Mouse (Mus musculus): ENCODE data around the gene Zfp414. TPM values are rescaled to one million over a fixed set of nuclear protein-coding genes. Genes with fewer than 3 reads are reported as not detected.

The Zfp414 gene
- polyA plus RNA-seq, 2 experiments: 67.6 to 108 TPM

- no peak overlapping the region for H3K4me3 ChIP-seq (replicated peaks; ENCODE audit: low read length)
- H3K9me3 ChIP-seq (ENCODE audit: control insufficient read depth, low read length): no peaks in the 10 kb centered on the region
- ATAC-seq (ENCODE audit: low FRiP score, low read depth) (no peak), DNase-seq (ENCODE audit: low spot score) (no peak)
- H3K4me2 ChIP-seq (replicated peaks; ENCODE audit: low read depth, low read length, severe bottlenecking): no peak overlapping the region
- H3K27ac ChIP-seq (replicated peaks; ENCODE audit: low read depth, low read length): no peak overlapping the region
- H3K4me1 ChIP-seq (ENCODE audit: control insufficient read depth, insufficient read depth, low read length): peaks cover 12% of the 10 kb centered on the region
- no peak overlapping the region for H3K9ac ChIP-seq (ENCODE audit: low read depth, low read length, severe bottlenecking)
- peaks cover 18% of the 10 kb centered on the region for H3K36me3 ChIP-seq (ENCODE audit: control insufficient read depth, insufficient read depth, low read length)
- H3K27me3 ChIP-seq (ENCODE audit: control insufficient read depth, insufficient read depth, low read length): no peaks in the 10 kb centered on the region
- WGBS: 94% methylated on average over 3 of the region's 3 CpGs
- TF ChIP-seq POLR2A (IDR thresholded peaks at IDR 0.05; ENCODE audit: borderline replicate concordance, extremely low read depth, insufficient read depth, insufficient read length): no peak
Observed at GRCm38 (mm10) chr17:33627281-33627680, 1.6 kb upstream of the Zfp414 start.

GRCm38 (mm10) chr17:33629487-33630125, 716 bp downstream of the Zfp414 start:
- no peak for ATAC-seq (ENCODE audit: low FRiP score, low read depth)
- peak overlapping the region; percentile 65 for H3K4me2 ChIP-seq (replicated peaks; ENCODE audit: low read depth, low read length, severe bottlenecking)
- H3K27me3 ChIP-seq (ENCODE audit: control insufficient read depth, insufficient read depth, low read length): no peaks in the 10 kb centered on the region
- no peaks in the 10 kb centered on the region for H3K9me3 ChIP-seq (ENCODE audit: control insufficient read depth, low read length)
- peaks cover 12% of the 10 kb centered on the region for H3K4me1 ChIP-seq (ENCODE audit: control insufficient read depth, insufficient read depth, low read length)
- peak overlapping the region; percentile 73 for H3K4me3 ChIP-seq (replicated peaks; ENCODE audit: low read length)
- H3K27ac ChIP-seq (replicated peaks; ENCODE audit: low read depth, low read length): peak overlapping the region; percentile 99
- 79% methylated on average over 12 of the region's 12 CpGs for WGBS
- no peak for DNase-seq (ENCODE audit: low spot score)
- peak overlapping the region; percentile 89 for H3K9ac ChIP-seq (ENCODE audit: low read depth, low read length, severe bottlenecking)
- peaks cover 26% of the 10 kb centered on the region for H3K36me3 ChIP-seq (ENCODE audit: control insufficient read depth, insufficient read depth, low read length)
- TF ChIP-seq POLR2A (IDR thresholded peaks at IDR 0.05; ENCODE audit: borderline replicate concordance, extremely low read depth, insufficient read depth, insufficient read length): no peak

- Histone ChIP-seq H3K4me1 (ENCODE audit: control insufficient read depth, insufficient read depth, low read length) (peaks cover 12% of the 10 kb centered on the region), H3K4me2 (replicated peaks; ENCODE audit: low read depth, low read length, severe bottlenecking) (peak overlapping the region; percentile 65), H3K27ac (replicated peaks; ENCODE audit: low read depth, low read length) (no peak overlapping the region), H3K27me3 (ENCODE audit: control insufficient read depth, insufficient read depth, low read length) (no peaks in the 10 kb centered on the region), H3K36me3 (ENCODE audit: control insufficient read depth, insufficient read depth, low read length) (peaks cover 26% of the 10 kb centered on the region), H3K4me3 (replicated peaks; ENCODE audit: low read length) (no peak overlapping the region), H3K9me3 (ENCODE audit: control insufficient read depth, low read length) (no peaks in the 10 kb centered on the region), H3K9ac (ENCODE audit: low read depth, low read length, severe bottlenecking) (no peak overlapping the region)
- no peak for ATAC-seq (ENCODE audit: low FRiP score, low read depth)
- no peak for TF ChIP-seq POLR2A (IDR thresholded peaks at IDR 0.05; ENCODE audit: borderline replicate concordance, extremely low read depth, insufficient read depth, insufficient read length)
- 74% methylated on average over 13 of the region's 13 CpGs for WGBS
- DNase-seq (ENCODE audit: low spot score): no peak
Observed at GRCm38 (mm10) chr17:33630171-33630895, 1.4 kb downstream of the Zfp414 start.

DNA sequence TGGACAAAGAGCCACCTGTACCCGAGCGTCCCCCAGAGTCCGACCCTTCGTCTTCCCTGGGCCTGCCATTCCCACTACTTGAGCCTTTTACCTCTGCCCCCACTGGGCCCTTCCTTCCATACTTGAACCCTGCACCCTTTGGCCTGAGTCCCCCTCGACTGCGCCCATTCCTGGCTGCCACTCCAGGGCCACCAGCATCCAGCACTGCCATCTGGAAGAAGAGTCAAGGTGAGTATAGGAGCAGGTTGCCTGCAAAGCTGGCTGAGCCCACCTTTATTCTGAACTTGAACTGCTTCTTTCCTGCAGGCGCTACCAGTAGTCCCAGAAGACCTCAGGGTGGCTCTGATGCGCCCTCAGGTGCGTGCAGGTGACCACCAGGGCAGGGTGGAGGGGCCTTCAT, 2.3 kb downstream of the Zfp414 start:
- ATAC-seq (ENCODE audit: low FRiP score, low read depth) (no peak), DNase-seq (ENCODE audit: low spot score) (no peak)
- Histone ChIP-seq H3K9me3 (ENCODE audit: control insufficient read depth, low read length) (no peaks in the 10 kb centered on the region), H3K4me1 (ENCODE audit: control insufficient read depth, insufficient read depth, low read length) (peaks cover 12% of the 10 kb centered on the region), H3K4me2 (replicated peaks; ENCODE audit: low read depth, low read length, severe bottlenecking) (no peak overlapping the region), H3K9ac (ENCODE audit: low read depth, low read length, severe bottlenecking) (no peak overlapping the region), H3K27ac (replicated peaks; ENCODE audit: low read depth, low read length) (no peak overlapping the region), H3K27me3 (ENCODE audit: control insufficient read depth, insufficient read depth, low read length) (no peaks in the 10 kb centered on the region), H3K36me3 (ENCODE audit: control insufficient read depth, insufficient read depth, low read length) (peaks cover 31% of the 10 kb centered on the region), H3K4me3 (replicated peaks; ENCODE audit: low read length) (no peak overlapping the region)
- TF ChIP-seq POLR2A (IDR thresholded peaks at IDR 0.05; ENCODE audit: borderline replicate concordance, extremely low read depth, insufficient read depth, insufficient read length): no peak
- whole genome bisulfite sequencing: 93% methylated on average over 9 of the region's 9 CpGs

GRCm38 (mm10) chr17:33631796-33632195, 2.9 kb downstream of the Zfp414 start:
- no peak for ATAC-seq (ENCODE audit: low FRiP score, low read depth)
- Histone ChIP-seq H3K27me3 (ENCODE audit: control insufficient read depth, insufficient read depth, low read length) (no peaks in the 10 kb centered on the region), H3K9ac (ENCODE audit: low read depth, low read length, severe bottlenecking) (no peak overlapping the region), H3K4me3 (replicated peaks; ENCODE audit: low read length) (no peak overlapping the region), H3K4me2 (replicated peaks; ENCODE audit: low read depth, low read length, severe bottlenecking) (no peak overlapping the region), H3K9me3 (ENCODE audit: control insufficient read depth, low read length) (no peaks in the 10 kb centered on the region), H3K36me3 (ENCODE audit: control insufficient read depth, insufficient read depth, low read length) (peaks cover 31% of the 10 kb centered on the region), H3K27ac (replicated peaks; ENCODE audit: low read depth, low read length) (no peak overlapping the region), H3K4me1 (ENCODE audit: control insufficient read depth, insufficient read depth, low read length) (peaks cover 12% of the 10 kb centered on the region)
- 83% methylated on average over 5 of the region's 5 CpGs for WGBS
- TF ChIP-seq POLR2A (IDR thresholded peaks at IDR 0.05; ENCODE audit: borderline replicate concordance, extremely low read depth, insufficient read depth, insufficient read length): no peak
- no peak for DNase-seq (ENCODE audit: low spot score)
